Mouse (Mus musculus): Measurements from ENCODE around the gene Cep83. TPM values are rescaled to one million over a fixed set of nuclear protein-coding genes. Genes with fewer than 3 reads are reported as not detected.
A peak's percentile ranks its signal among the peaks of the same experiment; 100 is the strongest.

Gene Cep83
- polyA plus RNA-seq, 1 experiment: 31.2 TPM

DNA sequence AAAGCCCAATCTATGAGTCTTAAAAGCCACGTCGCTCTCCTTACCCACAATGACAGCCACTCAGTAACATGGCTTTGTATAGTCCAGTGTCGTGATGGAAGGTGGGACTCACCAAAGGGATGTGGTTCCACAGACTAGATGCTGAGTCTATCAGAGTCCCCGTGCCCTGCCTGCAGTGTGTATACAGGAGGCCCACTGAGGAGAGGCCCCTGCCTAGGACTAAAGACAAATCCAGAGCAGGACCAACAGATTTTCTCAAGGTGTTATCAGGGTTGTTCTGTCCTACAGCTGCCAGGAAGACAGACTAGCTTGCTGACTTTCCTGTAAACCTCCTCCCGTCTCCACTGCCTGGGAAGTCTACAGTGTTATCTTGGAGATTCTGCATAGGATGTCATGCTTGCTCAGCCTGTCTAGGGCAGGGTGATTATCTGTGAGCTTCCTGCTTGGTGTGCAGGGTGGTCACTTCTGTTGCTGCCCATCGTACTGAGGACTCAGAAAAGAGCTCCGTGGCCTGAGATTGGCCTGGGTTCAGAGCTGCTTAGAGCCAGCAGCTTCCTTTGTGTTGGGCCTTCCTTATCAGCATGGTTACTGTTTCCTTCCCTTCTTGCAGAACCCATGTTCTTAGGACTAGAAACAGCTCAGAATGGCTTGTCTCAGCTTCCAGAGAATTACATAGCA lies 112.4 kb downstream of the Cep83 start:
- no peak overlapping the region for H3K27ac ChIP-seq (ENCODE audit: insufficient read depth, low read length)
- TF ChIP-seq CTCF (IDR thresholded peaks at IDR 0.05; ENCODE audit: borderline replicate concordance, insufficient read depth, low read length): no peak
- no peak for TF ChIP-seq POLR2A (IDR thresholded peaks at IDR 0.05; ENCODE audit: low read depth, low read length)
- H3K4me3 ChIP-seq (ENCODE audit: insufficient read depth, low read length): no peak overlapping the region
- peaks cover 17% of the 10 kb centered on the region for H3K4me1 ChIP-seq (ENCODE audit: control insufficient read depth, insufficient read depth, low read length)

DNA sequence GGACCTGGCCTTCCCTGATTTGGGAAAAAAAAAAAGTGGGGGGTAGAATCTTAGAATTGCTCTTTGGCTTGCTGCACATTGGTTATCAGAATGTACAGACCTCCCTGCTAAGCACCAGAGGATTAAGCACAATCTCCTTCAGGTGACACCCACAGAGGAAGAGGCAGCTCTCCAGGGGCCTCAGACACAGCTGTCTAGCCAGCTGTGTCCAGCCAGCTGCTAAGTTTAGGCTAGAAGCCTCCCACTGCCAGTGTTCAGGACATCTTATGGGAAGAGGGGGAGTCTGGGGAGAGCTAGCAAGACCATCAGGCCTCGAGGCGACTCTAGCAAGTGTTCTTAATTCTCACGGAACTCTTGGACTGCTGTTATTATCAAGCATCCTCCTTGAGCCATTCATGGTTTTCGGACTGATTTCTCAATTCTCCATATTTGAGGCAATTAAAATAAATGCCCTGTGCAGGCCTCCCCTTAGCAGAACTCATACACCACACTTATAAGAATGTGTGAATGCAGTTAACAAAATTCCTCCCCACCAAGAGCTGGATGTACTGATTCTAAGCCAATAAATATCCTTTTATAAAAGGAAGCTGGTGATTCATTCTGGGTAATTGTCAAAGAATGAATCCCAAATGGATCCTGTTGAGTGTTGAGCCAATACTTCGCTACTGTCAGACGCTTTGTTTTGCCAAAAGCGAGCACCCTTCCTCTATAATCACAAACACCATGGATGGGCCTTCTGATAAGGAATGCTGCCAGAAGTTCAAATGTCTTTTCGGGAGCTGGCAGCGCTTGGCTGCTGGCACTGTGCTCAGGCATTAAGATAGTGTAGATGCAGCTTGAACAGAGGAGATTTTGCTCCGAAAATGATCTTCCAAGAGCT lies 115.8 kb downstream of the Cep83 start:
- TF ChIP-seq POLR2A (IDR thresholded peaks at IDR 0.05; ENCODE audit: low read depth, low read length) (no peak), CTCF (IDR thresholded peaks at IDR 0.05; ENCODE audit: borderline replicate concordance, insufficient read depth, low read length) (no peak)
- H3K4me1 ChIP-seq (ENCODE audit: control insufficient read depth, insufficient read depth, low read length): peaks cover 17% of the 10 kb centered on the region
- peak overlapping the region; percentile 73 for H3K27ac ChIP-seq (ENCODE audit: insufficient read depth, low read length)
- H3K4me3 ChIP-seq (ENCODE audit: insufficient read depth, low read length): no peak overlapping the region

DNA sequence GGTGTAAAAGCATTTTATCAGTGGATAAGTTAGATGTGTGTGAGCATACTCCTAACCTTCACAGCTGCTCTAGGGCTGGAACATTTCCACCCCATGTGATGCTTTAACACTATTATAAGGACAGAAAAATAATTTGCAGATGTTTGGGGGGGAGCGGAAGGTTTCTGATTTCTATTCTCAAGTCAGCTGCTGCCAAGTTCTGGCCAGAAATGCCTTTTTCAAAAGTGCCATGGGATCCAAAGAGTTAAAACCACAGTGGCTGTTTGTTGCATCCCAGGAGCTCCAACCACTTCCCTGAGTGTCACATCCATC lies 116.4 kb downstream of the Cep83 start:
- H3K27ac ChIP-seq (ENCODE audit: insufficient read depth, low read length): peak overlapping the region; percentile 58; the same call in 1 of the 2 replicates
- H3K4me3 ChIP-seq (ENCODE audit: insufficient read depth, low read length): no peak overlapping the region
- peaks cover 17% of the 10 kb centered on the region for H3K4me1 ChIP-seq (ENCODE audit: control insufficient read depth, insufficient read depth, low read length)
- TF ChIP-seq CTCF (IDR thresholded peaks at IDR 0.05; ENCODE audit: borderline replicate concordance, insufficient read depth, low read length) (no peak), POLR2A (IDR thresholded peaks at IDR 0.05; ENCODE audit: low read depth, low read length) (no peak)

DNA sequence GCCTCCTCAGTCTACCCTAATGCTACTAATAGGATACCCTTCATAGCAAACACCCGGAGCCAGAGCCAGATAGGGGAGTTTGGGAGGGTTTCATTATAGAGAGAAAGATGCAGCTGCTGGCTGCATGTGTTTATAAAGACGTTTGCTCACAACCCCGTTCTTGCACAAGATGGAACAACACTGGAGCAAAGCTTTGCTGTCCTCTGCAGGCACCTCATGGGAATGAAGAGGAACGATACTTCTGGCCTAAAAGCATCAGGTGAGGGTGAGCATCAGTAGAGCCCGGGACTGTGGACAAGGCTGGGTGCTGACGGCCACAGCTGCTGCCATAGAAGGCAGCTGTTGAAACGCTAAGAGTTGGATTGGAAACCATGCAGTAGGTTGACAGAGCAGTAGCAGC lies 118.9 kb downstream of the Cep83 start:
- no peak overlapping the region for H3K27ac ChIP-seq (ENCODE audit: insufficient read depth, low read length)
- no peak for TF ChIP-seq POLR2A (IDR thresholded peaks at IDR 0.05; ENCODE audit: low read depth, low read length)
- no peak for TF ChIP-seq CTCF (IDR thresholded peaks at IDR 0.05; ENCODE audit: borderline replicate concordance, insufficient read depth, low read length)
- H3K4me1 ChIP-seq (ENCODE audit: control insufficient read depth, insufficient read depth, low read length): peaks cover 17% of the 10 kb centered on the region
- no peak overlapping the region for H3K4me3 ChIP-seq (ENCODE audit: insufficient read depth, low read length)

DNA sequence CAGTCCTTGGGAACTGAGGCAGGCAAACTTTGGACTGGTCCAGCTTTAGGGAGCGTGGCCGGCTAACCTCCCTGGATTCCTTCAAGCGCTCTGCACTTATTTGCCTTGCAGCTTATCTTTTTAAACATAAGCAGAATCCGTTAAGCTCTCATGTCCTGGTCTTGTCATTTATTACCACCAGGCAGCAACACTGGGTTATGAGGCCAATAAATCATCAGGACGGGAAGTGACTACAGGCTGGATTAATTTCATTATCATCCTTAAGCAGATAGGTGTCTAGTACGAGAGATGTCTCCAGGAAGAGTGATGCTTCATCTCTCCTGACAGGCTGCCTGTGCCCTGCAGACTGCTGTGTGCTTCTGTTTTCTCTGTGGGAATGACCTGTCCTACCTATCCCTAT lies 119.8 kb downstream of the Cep83 start:
- no peak for TF ChIP-seq CTCF (IDR thresholded peaks at IDR 0.05; ENCODE audit: borderline replicate concordance, insufficient read depth, low read length)
- TF ChIP-seq POLR2A (IDR thresholded peaks at IDR 0.05; ENCODE audit: low read depth, low read length): no peak
- H3K4me3 ChIP-seq (ENCODE audit: insufficient read depth, low read length): no peak overlapping the region

DNA sequence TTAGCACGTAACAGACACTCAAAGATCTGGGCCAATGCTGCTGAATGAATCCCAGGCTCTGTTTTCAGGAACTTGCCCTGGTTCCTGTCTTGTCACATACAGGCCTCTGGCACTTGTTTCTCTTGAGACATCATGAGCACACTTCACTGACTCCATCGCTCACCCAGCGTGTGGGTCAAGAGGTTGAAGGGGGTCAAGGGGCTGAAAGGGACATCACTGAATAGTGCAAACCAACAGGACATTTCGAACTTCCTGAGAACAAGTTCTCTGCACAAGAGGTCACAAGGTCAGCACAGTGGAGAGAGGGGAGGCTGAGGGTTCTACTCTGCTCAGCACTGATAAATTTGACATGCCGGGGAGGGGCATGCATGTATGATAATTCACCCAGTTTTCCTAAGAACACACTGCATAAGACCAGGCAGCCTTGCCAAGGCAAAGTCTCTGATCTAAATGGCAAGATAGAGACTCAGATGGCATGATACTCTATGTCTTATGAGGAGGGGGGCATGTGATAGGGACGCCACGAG lies 121.6 kb downstream of the Cep83 start:
- no peak for TF ChIP-seq CTCF (IDR thresholded peaks at IDR 0.05; ENCODE audit: borderline replicate concordance, insufficient read depth, low read length)
- no peak for TF ChIP-seq POLR2A (IDR thresholded peaks at IDR 0.05; ENCODE audit: low read depth, low read length)
- no peak overlapping the region for H3K27ac ChIP-seq (ENCODE audit: insufficient read depth, low read length)
- H3K4me1 ChIP-seq (ENCODE audit: control insufficient read depth, insufficient read depth, low read length): 0 out of 2 replicates have a peak, but pooled peaks cover 4% of the 10 kb centered on the region
- H3K4me3 ChIP-seq (ENCODE audit: insufficient read depth, low read length): no peak overlapping the region

More for the DNA sequence above, 119.8 kb downstream of the Cep83 start:
- H3K4me1 ChIP-seq (ENCODE audit: control insufficient read depth, insufficient read depth, low read length): peaks cover 17% of the 10 kb centered on the region
- H3K27ac ChIP-seq (ENCODE audit: insufficient read depth, low read length): no peak overlapping the region

DNA sequence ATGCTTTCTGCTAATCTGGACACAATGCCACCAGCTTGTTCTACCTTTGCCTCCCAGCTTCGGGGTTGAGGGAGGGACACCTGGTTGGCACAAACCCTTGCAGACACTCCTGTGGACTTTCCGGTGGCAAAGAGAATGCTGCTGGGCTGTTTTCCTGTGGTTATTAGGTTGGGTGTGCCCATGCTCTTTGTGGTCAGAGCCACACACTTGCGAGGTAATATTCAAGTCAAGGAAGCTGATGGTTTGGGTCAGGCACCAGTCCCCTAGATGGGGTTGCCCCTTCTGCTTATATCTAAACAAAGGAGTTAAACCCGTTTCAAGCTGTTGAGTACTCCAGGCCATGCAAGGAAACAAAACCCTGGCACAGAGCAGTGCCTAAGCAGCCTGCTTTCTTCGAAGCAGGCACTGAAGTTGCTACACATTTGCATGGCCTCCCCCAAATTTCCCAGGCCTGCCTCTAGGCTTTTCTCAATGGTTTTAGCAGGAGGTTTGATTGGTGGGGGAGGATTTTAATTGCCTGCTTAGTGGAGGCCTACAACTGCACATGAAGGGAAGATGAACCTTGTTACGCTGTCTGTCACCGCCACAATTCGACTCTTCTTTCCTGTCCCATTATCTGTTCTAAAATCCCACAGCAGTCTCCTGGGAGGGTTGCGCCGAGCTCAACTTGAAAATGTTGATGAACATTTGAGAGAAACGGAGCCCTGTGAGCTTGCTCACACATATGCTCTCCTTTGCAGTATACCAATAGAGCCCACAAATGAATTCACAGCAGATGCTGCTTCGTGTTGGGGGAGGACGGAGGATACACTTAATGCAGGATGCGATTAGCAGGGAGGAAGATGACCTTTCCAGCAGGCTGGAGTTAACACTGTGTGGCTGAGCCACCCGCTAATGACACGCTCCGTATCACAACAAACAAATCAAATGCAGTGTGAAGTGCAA lies 123.7 kb downstream of the Cep83 start:
- no peaks in the 10 kb centered on the region for H3K4me1 ChIP-seq (ENCODE audit: control insufficient read depth, insufficient read depth, low read length)
- H3K27ac ChIP-seq (ENCODE audit: insufficient read depth, low read length): no peak overlapping the region
- no peak overlapping the region for H3K4me3 ChIP-seq (ENCODE audit: insufficient read depth, low read length)
- TF ChIP-seq CTCF (IDR thresholded peaks at IDR 0.05; ENCODE audit: borderline replicate concordance, insufficient read depth, low read length) (no peak), POLR2A (IDR thresholded peaks at IDR 0.05; ENCODE audit: low read depth, low read length) (no peak)

DNA sequence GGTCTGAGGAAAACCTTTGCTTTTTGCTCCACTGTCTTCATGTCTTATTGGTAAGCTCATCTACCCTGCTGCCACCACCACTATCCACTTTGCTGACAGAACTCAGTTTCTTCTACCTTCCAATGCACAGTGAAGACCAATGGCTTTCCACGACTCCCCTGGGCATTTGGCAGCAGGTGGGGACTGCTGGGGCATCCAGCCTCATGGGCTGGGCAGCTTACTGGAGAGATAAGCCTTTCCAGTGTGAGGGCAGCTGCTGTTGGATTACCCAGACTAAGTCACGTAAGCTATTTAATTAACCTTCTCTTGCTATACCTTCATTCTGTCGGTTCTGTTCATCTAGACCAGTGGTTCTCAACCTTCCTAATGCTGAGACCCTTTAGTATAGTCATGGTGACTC lies 129.7 kb downstream of the Cep83 start:
- H3K4me1 ChIP-seq (ENCODE audit: control insufficient read depth, insufficient read depth, low read length): no peaks in the 10 kb centered on the region
- TF ChIP-seq CTCF (IDR thresholded peaks at IDR 0.05; ENCODE audit: borderline replicate concordance, insufficient read depth, low read length): no peak
- no peak overlapping the region for H3K4me3 ChIP-seq (ENCODE audit: insufficient read depth, low read length)
- H3K27ac ChIP-seq (ENCODE audit: insufficient read depth, low read length): no peak overlapping the region
